Mouse (Mus musculus) heart, postnatal 14 days (tissue): ENCODE results near the gene Gm11562. TPM values are rescaled to one million over a fixed set of nuclear protein-coding genes. Genes with fewer than 3 reads are reported as not detected.
A peak's percentile ranks its signal among the peaks of the same experiment; 100 is the strongest.

Experiments
- DNase-seq, 2 experiments: peaks; one replicate each; pipeline ENCODE4 v3.0.0; 2021 to 2022
- intact Hi-C: fragments of 180-260 bp; cut with DNase I; formaldehyde crosslinking; loops from one replicate; pipeline ENCODE4 v1.15.1; 2025
- total RNA-seq, 2 experiments: library from RNA; stranded (reverse); gene quantifications; 2 replicates each; pipeline ENCODE4 v1.2.3; 2021

Gm11562 gene
- total RNA-seq, 2 experiments from 2014 or later, result not detected

GRCm38 (mm10) chr11:99590981-99591380 lies 29.3 kb downstream of the Gm11562 start, which contains the start of gene Krtap1-3:
Gene Krtap1-3 (minus strand): TSS chr11:99591339.
- intact Hi-C loops, result no loop called here

GRCm38 (mm10) chr11:99585096-99585495 lies 35.1 kb downstream of the Gm11562 start:
- intact Hi-C loops, result no loop called here
- DNase-seq, result no peak

More at GRCm38 (mm10) chr11:99590981-99591380, 29.3 kb downstream of the Gm11562 start, which contains the start of gene Krtap1-3:
- DNase-seq, result no peak

DNA sequence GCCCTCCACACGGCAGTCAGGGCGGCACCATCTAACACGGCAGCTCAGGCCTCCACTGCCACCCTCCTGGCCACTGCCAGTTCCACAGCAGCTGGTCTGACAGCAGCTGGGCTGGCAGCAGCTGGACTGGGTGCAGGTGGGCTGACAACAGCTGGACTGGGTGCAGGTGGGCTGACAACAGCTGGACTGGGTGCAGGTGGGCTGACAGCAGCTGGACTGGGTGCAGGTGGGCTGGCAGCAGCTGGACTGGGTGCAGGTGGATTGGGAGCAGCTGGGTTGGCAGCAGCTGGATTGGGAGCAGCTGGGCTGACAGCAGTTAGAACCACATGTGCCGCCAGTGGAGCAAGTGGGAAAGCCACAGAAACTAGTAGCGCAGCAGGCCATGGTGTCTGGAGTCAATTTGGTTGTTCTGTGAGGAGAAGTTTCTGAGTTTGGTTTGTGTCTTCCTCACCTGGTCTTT lies 37.0 kb downstream of the Gm11562 start, which contains the start of gene Krtap1-4:
Gene Krtap1-4 (minus strand): TSS at position 410 of the 460 bp plus-strand sequence.
- no peak for DNase-seq
- intact Hi-C loops, result no loop called here

- intact Hi-C loops, result no loop called here
- no peak for DNase-seq
Observed at GRCm38 (mm10) chr11:99581564-99581963, 38.7 kb downstream of the Gm11562 start.

GRCm38 (mm10) chr11:99581051-99581450 lies 39.2 kb downstream of the Gm11562 start:
- intact Hi-C loops, result no loop called here
- DNase-seq, result no peak

DNA sequence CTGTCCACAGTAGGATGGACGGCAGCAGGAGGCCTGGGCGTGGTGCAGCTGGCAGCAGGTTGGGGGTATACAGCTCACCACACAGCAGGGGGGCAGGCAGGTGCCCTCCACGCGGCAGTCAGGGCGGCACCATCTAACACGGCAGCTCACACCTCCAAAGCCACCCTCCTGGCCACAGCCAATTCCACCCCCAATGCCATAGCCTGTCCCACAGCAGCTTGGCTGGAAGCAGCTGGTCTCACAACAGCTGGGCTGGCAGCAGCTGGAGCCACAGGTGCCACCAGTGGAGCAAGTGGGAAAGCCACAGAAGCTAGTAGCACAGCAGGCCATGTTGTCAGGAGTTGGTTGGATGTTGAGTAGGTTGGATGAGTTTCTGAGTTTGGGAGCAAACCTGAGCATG lies 39.6 kb downstream of the Gm11562 start, which contains the start of gene Krtap1-5:
Gene Krtap1-5 (minus strand): TSS at position 381 of the 400 bp plus-strand sequence.
- DNase-seq, result no peak
- intact Hi-C loops, result no loop called here

- intact Hi-C loops, result loop anchor here (2.0 to 5.0 kb wide), 2 partner anchors 112 to 195 kb away; no protein-coding TSS in a partner anchor
- peak; percentile 58 to 78 for DNase-seq
Observed at GRCm38 (mm10) chr11:99574106-99574505, 46.1 kb downstream of the Gm11562 start.

GRCm38 (mm10) chr11:99573164-99573563 lies 47.1 kb downstream of the Gm11562 start:
- DNase-seq, result no peak
- intact Hi-C loops, result loop anchor here (5.0 kb wide), 1 partner anchor 111 kb away; no protein-coding TSS in a partner anchor

Other genes with a start within 250 kb of the Gm11562 start
- not detected for gene Krt28, start 245.5 kb downstream of the Gm11562 start, total RNA-seq
- 1 to 10 TPM; 4.6 to 8.9 TPM for gene Krt10, start 231.1 kb downstream of the Gm11562 start, total RNA-seq
- not detected for gene Krt12, start 198.2 kb downstream of the Gm11562 start, total RNA-seq
- gene Krt20, start 182.3 kb downstream of the Gm11562 start, total RNA-seq, result under 1 TPM; 0.14 to 0.22 TPM
- not detected for gene Krt23, start 127.3 kb downstream of the Gm11562 start, total RNA-seq
- not detected for gene Krt39, start 99.1 kb downstream of the Gm11562 start, total RNA-seq
- gene Krt40, start 77.3 kb downstream of the Gm11562 start, total RNA-seq, result not detected
- gene Krtap3-3, start 69.6 kb downstream of the Gm11562 start, total RNA-seq, result not detected
- gene Krtap3-2, start 63.6 kb downstream of the Gm11562 start, total RNA-seq, result not detected
- gene Gm11939, start 61.0 kb downstream of the Gm11562 start, total RNA-seq, result not detected
- not detected for gene Krtap3-1, start 53.8 kb downstream of the Gm11562 start, total RNA-seq
- gene Krtap1-5, start 39.4 kb downstream of the Gm11562 start, total RNA-seq, result not detected
- gene Krtap1-4, start 36.8 kb downstream of the Gm11562 start, total RNA-seq, result not detected
- gene Krtap1-3, start 29.1 kb downstream of the Gm11562 start, total RNA-seq, result not detected
- gene Krtap9-3, start 22.3 kb downstream of the Gm11562 start, total RNA-seq, result not detected
- gene Gm11938, start 17.1 kb downstream of the Gm11562 start, total RNA-seq, result not detected
- not detected for gene Gm11937, start 10.2 kb downstream of the Gm11562 start, total RNA-seq
- gene Krtap2-4, start 5.6 kb downstream of the Gm11562 start, total RNA-seq, result not detected
- not detected for gene Krtap4-1, start 7.8 kb upstream of the Gm11562 start, total RNA-seq
- gene Krtap4-2, start 14.6 kb upstream of the Gm11562 start, total RNA-seq, result not detected
- gene Krtap4-7, start 23.7 kb upstream of the Gm11562 start, total RNA-seq, result not detected
- not detected for gene Gm11555, start 29.8 kb upstream of the Gm11562 start, total RNA-seq
- gene Gm11563, start 38.5 kb upstream of the Gm11562 start, total RNA-seq, result not detected
- gene Krtap4-6, start 45.5 kb upstream of the Gm11562 start, total RNA-seq, result not detected
- gene Gm14190, start 70.3 kb upstream of the Gm11562 start, total RNA-seq, result not detected
- not detected for gene Gm14180, start 113.9 kb upstream of the Gm11562 start, total RNA-seq
- not detected for gene Gm11595, start 152.5 kb upstream of the Gm11562 start, total RNA-seq
- gene Krtap4-8, start 160.3 kb upstream of the Gm11562 start, total RNA-seq, result not detected
- not detected for gene Krtap4-9, start 164.8 kb upstream of the Gm11562 start, total RNA-seq
- gene Gm11596, start 173.0 kb upstream of the Gm11562 start, total RNA-seq, result not detected
- not detected for gene Gm11569, start 178.5 kb upstream of the Gm11562 start, total RNA-seq
- not detected for gene Gm11554, start 184.0 kb upstream of the Gm11562 start, total RNA-seq
- not detected for gene Krtap4-13, start 189.5 kb upstream of the Gm11562 start, total RNA-seq
- gene Gm11564, start 195.2 kb upstream of the Gm11562 start, total RNA-seq, result not detected
- not detected for gene 2300003K06Rik, start 217.6 kb upstream of the Gm11562 start, total RNA-seq
- not detected for gene Krtap4-16, start 231.2 kb upstream of the Gm11562 start, total RNA-seq
- not detected for gene Gm11568, start 237.5 kb upstream of the Gm11562 start, total RNA-seq
- gene Gm11559, start 244.0 kb upstream of the Gm11562 start, total RNA-seq, result not detected